Mouse (Mus musculus): ENCODE data around the gene Dda1. TPM values are rescaled to one million over a fixed set of nuclear protein-coding genes. Genes with fewer than 3 reads are reported as not detected.

Dda1 gene
- polyA plus RNA-seq, 1 experiment from 2014 or later: 100 TPM

DNA sequence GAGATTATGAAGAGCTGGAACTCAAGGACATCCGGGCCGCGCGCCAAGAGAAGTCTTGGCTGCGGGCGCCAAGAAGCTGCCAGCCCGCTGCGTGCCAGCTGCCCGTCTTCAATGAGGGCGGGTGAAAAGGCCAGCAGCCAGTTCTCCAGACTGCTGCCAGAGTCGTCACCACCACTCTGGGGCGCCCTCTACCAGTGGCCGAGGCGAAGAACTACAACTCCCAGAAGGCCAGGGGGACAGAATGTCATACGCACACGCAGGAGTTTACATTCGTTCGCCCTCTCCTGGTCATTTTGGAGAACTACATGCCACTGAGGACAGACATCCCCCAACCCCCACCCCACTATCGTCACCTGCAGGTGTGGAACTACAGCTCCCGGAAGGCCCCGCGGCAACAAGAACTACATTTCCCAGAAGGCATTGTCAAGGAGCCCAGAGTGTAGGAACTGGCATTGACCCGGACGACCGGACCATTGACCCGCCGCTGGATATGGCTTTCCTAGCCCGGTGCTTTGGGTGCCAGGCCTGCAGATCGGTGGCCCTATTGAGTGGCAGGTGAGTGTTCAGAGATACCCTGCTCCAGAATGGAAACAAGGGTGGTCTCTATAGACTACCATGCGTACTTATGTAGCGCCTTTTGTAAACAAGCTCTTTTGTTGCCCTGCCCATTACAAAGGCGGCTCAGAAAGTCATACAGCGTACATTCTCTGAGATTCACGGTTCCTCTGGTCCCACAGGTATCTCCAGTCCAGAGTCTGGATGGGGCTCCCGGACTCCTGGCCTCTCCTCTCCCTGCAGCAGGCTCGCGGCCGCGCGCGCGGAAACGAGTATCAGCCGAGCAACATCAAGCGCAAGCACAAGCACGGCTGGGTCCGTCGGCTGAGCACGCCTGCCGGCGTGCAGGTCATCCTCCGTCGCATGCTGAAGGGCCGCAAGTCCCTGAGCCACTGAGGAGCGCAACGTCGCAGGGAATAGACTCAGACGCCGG, 4.2 kb upstream of the Dda1 start, which contains the start of gene Mrpl34:
TSS of gene Mrpl34 (plus strand) at position 447 of the 988 bp plus-strand sequence.
- peaks cover 23% of the 10 kb centered on the region for H3K4me1 ChIP-seq (ENCODE audit: control insufficient read depth, insufficient read depth, low read length)
- ATAC-seq (ENCODE audit: low read depth) (peak; percentile 76), DNase-seq (ENCODE audit: low spot score) (peak; percentile 99)
- under 1% methylated on average over 52 of the region's 59 CpGs for WGBS
- peak within 1 kb of the TSS; percentile 91 for H3K4me3 ChIP-seq (ENCODE audit: low read depth, low read length)
- no peaks in the 10 kb centered on the region for H3K27me3 ChIP-seq (replicated peaks; ENCODE audit: control insufficient read depth, insufficient read depth, low read length)
- H3K9me3 ChIP-seq (ENCODE audit: control insufficient read depth, low read length): no peaks in the 10 kb centered on the region
- H3K36me3 ChIP-seq (ENCODE audit: control insufficient read depth, insufficient read depth, low read length): peaks cover 22% of the 10 kb centered on the region
- peak within 1 kb of the TSS; percentile 93 for H3K4me2 ChIP-seq (ENCODE audit: low read depth, low read length)
- H3K27ac ChIP-seq (replicated peaks; ENCODE audit: low read depth, low read length): peak within 1 kb of the TSS; percentile 90
- H3K9ac ChIP-seq (ENCODE audit: low read depth, low read length): peak within 1 kb of the TSS; percentile 82

DNA sequence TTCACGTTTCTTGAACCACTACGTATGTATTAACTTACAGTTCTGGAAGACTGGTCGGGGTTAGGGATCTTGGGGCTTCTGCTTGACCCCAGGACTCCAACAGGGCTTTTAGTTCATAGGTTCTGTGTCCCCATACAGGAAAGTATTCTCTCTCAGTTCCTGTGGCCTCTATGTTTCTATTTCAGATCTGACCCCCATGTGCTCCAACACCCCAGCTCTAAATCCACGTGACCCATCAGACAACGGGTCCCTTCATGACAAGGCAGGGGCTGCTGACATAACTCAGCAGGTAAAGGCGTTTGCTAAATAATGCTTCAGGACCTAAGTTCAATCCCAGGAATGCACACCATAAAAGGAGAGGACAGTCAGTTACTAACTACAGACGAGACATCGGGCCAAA, 3.3 kb upstream of the Dda1 start:
- peaks cover 27% of the 10 kb centered on the region for H3K4me1 ChIP-seq (ENCODE audit: control insufficient read depth, insufficient read depth, low read length)
- WGBS: 79% methylated on average over 8 of the region's 8 CpGs

GRCm38 (mm10) chr8:71466198-71466597, 2.8 kb upstream of the Dda1 start:
- Histone ChIP-seq H3K27me3 (replicated peaks; ENCODE audit: control insufficient read depth, insufficient read depth, low read length) (no peaks in the 10 kb centered on the region), H3K4me2 (ENCODE audit: low read depth, low read length) (no peak overlapping the region), H3K9me3 (ENCODE audit: control insufficient read depth, low read length) (no peaks in the 10 kb centered on the region), H3K36me3 (ENCODE audit: control insufficient read depth, insufficient read depth, low read length) (peaks cover 12% of the 10 kb centered on the region), H3K4me1 (ENCODE audit: control insufficient read depth, insufficient read depth, low read length) (peaks cover 27% of the 10 kb centered on the region), H3K27ac (replicated peaks; ENCODE audit: low read depth, low read length) (no peak overlapping the region), H3K4me3 (ENCODE audit: low read depth, low read length) (no peak overlapping the region), H3K9ac (ENCODE audit: low read depth, low read length) (no peak overlapping the region)
- ATAC-seq (ENCODE audit: low read depth) (no peak), DNase-seq (ENCODE audit: low spot score) (no peak)
- WGBS: 98% methylated on average over 5 of the region's 5 CpGs

More for the DNA sequence above, 3.3 kb upstream of the Dda1 start:
- ATAC-seq (ENCODE audit: low read depth) (no peak), DNase-seq (ENCODE audit: low spot score) (no peak)
- H3K9me3 ChIP-seq (ENCODE audit: control insufficient read depth, low read length): no peaks in the 10 kb centered on the region
- peak overlapping the region; percentile 91 for H3K4me3 ChIP-seq (ENCODE audit: low read depth, low read length)
- H3K4me2 ChIP-seq (ENCODE audit: low read depth, low read length): peak overlapping the region; percentile 93
- H3K36me3 ChIP-seq (ENCODE audit: control insufficient read depth, insufficient read depth, low read length): peaks cover 13% of the 10 kb centered on the region
- peak overlapping the region; percentile 72 for H3K9ac ChIP-seq (ENCODE audit: low read depth, low read length)
- H3K27ac ChIP-seq (replicated peaks; ENCODE audit: low read depth, low read length): no peak overlapping the region
- H3K27me3 ChIP-seq (replicated peaks; ENCODE audit: control insufficient read depth, insufficient read depth, low read length): no peaks in the 10 kb centered on the region

DNA sequence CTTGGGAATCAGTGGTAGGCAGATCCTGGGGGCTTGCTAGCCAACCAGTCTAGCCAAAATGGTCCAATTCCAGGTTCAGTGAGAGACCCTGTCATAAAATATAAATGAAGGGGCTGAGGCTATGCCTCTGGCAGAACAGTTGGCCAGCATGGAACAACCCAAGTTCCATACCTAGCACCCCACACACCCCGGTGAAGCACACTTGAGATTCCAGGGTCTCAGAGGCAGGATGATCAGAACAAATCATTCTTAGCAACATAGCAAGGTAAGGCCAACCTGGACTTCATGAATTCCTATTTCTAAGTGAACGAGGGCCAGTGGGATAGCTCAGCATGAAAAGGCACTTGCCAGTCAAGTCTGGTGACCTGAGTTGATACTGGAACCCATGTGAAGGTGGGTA, 1.8 kb upstream of the Dda1 start:
- peaks cover 14% of the 10 kb centered on the region for H3K36me3 ChIP-seq (ENCODE audit: control insufficient read depth, insufficient read depth, low read length)
- no peak overlapping the region for H3K4me3 ChIP-seq (ENCODE audit: low read depth, low read length)
- ATAC-seq (ENCODE audit: low read depth) (no peak), DNase-seq (ENCODE audit: low spot score) (no peak)
- 90% methylated on average over 2 of the region's 2 CpGs for WGBS
- H3K9me3 ChIP-seq (ENCODE audit: control insufficient read depth, low read length): no peaks in the 10 kb centered on the region
- H3K4me1 ChIP-seq (ENCODE audit: control insufficient read depth, insufficient read depth, low read length): peaks cover 26% of the 10 kb centered on the region
- H3K27ac ChIP-seq (replicated peaks; ENCODE audit: low read depth, low read length): no peak overlapping the region
- no peak overlapping the region for H3K9ac ChIP-seq (ENCODE audit: low read depth, low read length)
- no peak overlapping the region for H3K4me2 ChIP-seq (ENCODE audit: low read depth, low read length)
- H3K27me3 ChIP-seq (replicated peaks; ENCODE audit: control insufficient read depth, insufficient read depth, low read length): no peaks in the 10 kb centered on the region

- H3K27ac ChIP-seq (replicated peaks; ENCODE audit: low read depth, low read length): no peak overlapping the region
- 81% methylated on average over 1 of the region's 1 CpGs for WGBS
- ATAC-seq (ENCODE audit: low read depth): no peak
- peaks cover 22% of the 10 kb centered on the region for H3K36me3 ChIP-seq (ENCODE audit: control insufficient read depth, insufficient read depth, low read length)
- no peaks in the 10 kb centered on the region for H3K27me3 ChIP-seq (replicated peaks; ENCODE audit: control insufficient read depth, insufficient read depth, low read length)
- DNase-seq (ENCODE audit: low spot score): no peak
- H3K4me3 ChIP-seq (ENCODE audit: low read depth, low read length): no peak overlapping the region
- peaks cover 18% of the 10 kb centered on the region for H3K4me1 ChIP-seq (ENCODE audit: control insufficient read depth, insufficient read depth, low read length)
- no peaks in the 10 kb centered on the region for H3K9me3 ChIP-seq (ENCODE audit: control insufficient read depth, low read length)
- H3K4me2 ChIP-seq (ENCODE audit: low read depth, low read length): no peak overlapping the region
- no peak overlapping the region for H3K9ac ChIP-seq (ENCODE audit: low read depth, low read length)
Observed at GRCm38 (mm10) chr8:71468001-71468400, 998 bp upstream of the Dda1 start.

DNA sequence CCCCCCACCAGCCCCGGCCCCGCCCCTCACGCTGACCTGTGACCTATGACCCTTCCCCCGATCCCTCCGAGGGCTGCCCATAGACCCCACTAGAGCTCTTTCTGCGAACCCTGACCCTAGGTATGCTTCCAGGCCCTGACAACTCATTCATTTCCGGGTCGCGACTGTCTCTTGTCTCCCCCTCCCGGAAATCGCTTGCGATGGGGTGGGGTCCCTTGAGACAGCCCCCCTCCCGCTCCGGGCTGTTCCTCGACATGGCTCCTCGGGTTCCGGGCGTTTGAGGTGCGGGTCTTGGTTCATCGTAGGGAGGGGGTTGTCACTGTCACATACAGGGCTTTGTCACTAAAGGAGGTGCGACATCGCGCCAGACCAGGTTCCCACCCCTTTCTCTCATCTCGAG, 412 bp downstream of the Dda1 start:
- Histone ChIP-seq H3K4me2 (ENCODE audit: low read depth, low read length) (peak overlapping the region; percentile 96), H3K36me3 (ENCODE audit: control insufficient read depth, insufficient read depth, low read length) (peaks cover 36% of the 10 kb centered on the region), H3K4me1 (ENCODE audit: control insufficient read depth, insufficient read depth, low read length) (peaks cover 11% of the 10 kb centered on the region), H3K9me3 (ENCODE audit: control insufficient read depth, low read length) (no peaks in the 10 kb centered on the region), H3K4me3 (ENCODE audit: low read depth, low read length) (peak overlapping the region; percentile 82), H3K27me3 (replicated peaks; ENCODE audit: control insufficient read depth, insufficient read depth, low read length) (no peaks in the 10 kb centered on the region), H3K9ac (ENCODE audit: low read depth, low read length) (peak overlapping the region; percentile 84), H3K27ac (replicated peaks; ENCODE audit: low read depth, low read length) (peak overlapping the region; percentile 63)
- ATAC-seq (ENCODE audit: low read depth): peak; percentile 14; the same call in 1 of the 2 replicates
- peak; percentile 71 for DNase-seq (ENCODE audit: low spot score)
- WGBS: 1% methylated on average over 12 of the region's 24 CpGs

- Histone ChIP-seq H3K4me1 (ENCODE audit: control insufficient read depth, insufficient read depth, low read length) (peaks cover 11% of the 10 kb centered on the region), H3K36me3 (ENCODE audit: control insufficient read depth, insufficient read depth, low read length) (peaks cover 45% of the 10 kb centered on the region), H3K27me3 (replicated peaks; ENCODE audit: control insufficient read depth, insufficient read depth, low read length) (no peaks in the 10 kb centered on the region), H3K4me2 (ENCODE audit: low read depth, low read length) (peak overlapping the region; percentile 96), H3K27ac (replicated peaks; ENCODE audit: low read depth, low read length) (no peak overlapping the region), H3K4me3 (ENCODE audit: low read depth, low read length) (peak overlapping the region; percentile 82), H3K9ac (ENCODE audit: low read depth, low read length) (peak overlapping the region; percentile 84), H3K9me3 (ENCODE audit: control insufficient read depth, low read length) (no peaks in the 10 kb centered on the region)
- DNase-seq (ENCODE audit: low spot score): no peak
- WGBS: 76% methylated on average over 3 of the region's 3 CpGs
- ATAC-seq (ENCODE audit: low read depth): no peak
Observed at GRCm38 (mm10) chr8:71470146-71470912, 1.3 kb downstream of the Dda1 start.

DNA sequence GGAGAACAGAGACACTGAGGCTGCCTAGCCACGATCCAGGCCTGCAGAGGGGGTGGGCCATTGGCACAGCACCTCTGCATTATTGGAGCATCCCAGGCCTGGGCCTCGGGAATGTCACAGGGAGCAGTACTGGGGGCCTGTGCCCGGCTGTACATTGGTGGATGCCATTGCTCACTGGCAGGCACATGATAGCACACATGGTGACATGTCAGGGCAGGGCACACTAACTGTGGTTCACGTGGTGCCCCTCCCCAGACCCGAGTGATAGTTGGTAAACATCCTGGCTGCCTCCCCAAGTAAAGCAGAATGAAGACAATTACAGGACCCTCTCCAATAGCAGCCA, 1.9 kb downstream of the Dda1 start:
- no peaks in the 10 kb centered on the region for H3K27me3 ChIP-seq (replicated peaks; ENCODE audit: control insufficient read depth, insufficient read depth, low read length)
- H3K36me3 ChIP-seq (ENCODE audit: control insufficient read depth, insufficient read depth, low read length): peaks cover 48% of the 10 kb centered on the region
- WGBS: 62% methylated on average over 5 of the region's 5 CpGs
- H3K4me1 ChIP-seq (ENCODE audit: control insufficient read depth, insufficient read depth, low read length): peaks cover 7% of the 10 kb centered on the region
- no peak overlapping the region for H3K27ac ChIP-seq (replicated peaks; ENCODE audit: low read depth, low read length)
- no peak for ATAC-seq (ENCODE audit: low read depth)
- no peak for DNase-seq (ENCODE audit: low spot score)
- H3K4me3 ChIP-seq (ENCODE audit: low read depth, low read length): no peak overlapping the region
- H3K4me2 ChIP-seq (ENCODE audit: low read depth, low read length): no peak overlapping the region
- no peaks in the 10 kb centered on the region for H3K9me3 ChIP-seq (ENCODE audit: control insufficient read depth, low read length)
- no peak overlapping the region for H3K9ac ChIP-seq (ENCODE audit: low read depth, low read length)
